Mouse (Mus musculus): ENCODE measurements around the gene Arpc1b.
"Not testable (repeated sequence)": the region's sequence is repeated elsewhere in the genome, so short reads cannot be mapped to it uniquely, and the experiment has no call there.

Arpc1b gene

GRCm38 (mm10) chr5:145114606-145115473 lies 825 bp downstream of the Arpc1b start:
- no peak for DNase-seq (ENCODE audit: low spot score)

- no peak for DNase-seq (ENCODE audit: low spot score)
Observed at GRCm38 (mm10) chr5:145115736-145116135, 1.7 kb downstream of the Arpc1b start.

GRCm38 (mm10) chr5:145116316-145116715 lies 2.3 kb downstream of the Arpc1b start:
- DNase-seq (ENCODE audit: low spot score): no peak

- DNase-seq (ENCODE audit: low spot score): peak; percentile 61
Observed at GRCm38 (mm10) chr5:145116916-145117315, 2.9 kb downstream of the Arpc1b start.

GRCm38 (mm10) chr5:145118005-145118404 lies 4.0 kb downstream of the Arpc1b start:
- DNase-seq (ENCODE audit: low spot score): no peak

GRCm38 (mm10) chr5:145118461-145118860 lies 4.4 kb downstream of the Arpc1b start:
- DNase-seq (ENCODE audit: low spot score): no peak

- no peak for DNase-seq (ENCODE audit: low spot score)
Observed at GRCm38 (mm10) chr5:145119385-145119784, 5.4 kb downstream of the Arpc1b start.

GRCm38 (mm10) chr5:145120921-145121320 lies 6.9 kb downstream of the Arpc1b start:
- no peak for DNase-seq (ENCODE audit: low spot score)

GRCm38 (mm10) chr5:145123396-145123795 lies 9.4 kb downstream of the Arpc1b start:
- no peak for DNase-seq (ENCODE audit: low spot score)

- DNase-seq (ENCODE audit: low spot score): no peak
Observed at GRCm38 (mm10) chr5:145126580-145126979, 12.6 kb downstream of the Arpc1b start.

GRCm38 (mm10) chr5:145129124-145129523 lies 15.1 kb downstream of the Arpc1b start:
- DNase-seq (ENCODE audit: low spot score): no peak

- DNase-seq (ENCODE audit: low spot score): not testable (repeated sequence)
Observed at GRCm38 (mm10) chr5:145129773-145130172, 15.8 kb downstream of the Arpc1b start.

- DNase-seq (ENCODE audit: low spot score): no peak
Observed at GRCm38 (mm10) chr5:145130191-145130590, 16.2 kb downstream of the Arpc1b start.

GRCm38 (mm10) chr5:145130995-145131394 lies 17.0 kb downstream of the Arpc1b start:
- no peak for DNase-seq (ENCODE audit: low spot score)

GRCm38 (mm10) chr5:145133275-145133674 lies 19.3 kb downstream of the Arpc1b start:
- DNase-seq (ENCODE audit: low spot score): not testable (repeated sequence)

- DNase-seq (ENCODE audit: low spot score): no peak
Observed at GRCm38 (mm10) chr5:145138836-145139235, 24.8 kb downstream of the Arpc1b start.

- peak; percentile 92 for DNase-seq (ENCODE audit: low spot score)
Observed at GRCm38 (mm10) chr5:145139571-145140519, 25.8 kb downstream of the Arpc1b start, which contains the start of the genes Pdap1 and Bud31. Pdap1 (minus strand) TSS chr5:145140238. Bud31 (plus strand) TSS chr5:145140362.

- DNase-seq (ENCODE audit: low spot score): peak; percentile 42
Observed at GRCm38 (mm10) chr5:145140611-145141010, 26.6 kb downstream of the Arpc1b start.

- no peak for DNase-seq (ENCODE audit: low spot score)
Observed at GRCm38 (mm10) chr5:145147748-145148147, 33.7 kb downstream of the Arpc1b start.

- peak; percentile 44 for DNase-seq (ENCODE audit: low spot score)
Observed at GRCm38 (mm10) chr5:145149294-145149693, 35.3 kb downstream of the Arpc1b start.

- DNase-seq (ENCODE audit: low spot score): peak; percentile 49
Observed at GRCm38 (mm10) chr5:145152690-145153089, 38.7 kb downstream of the Arpc1b start.

GRCm38 (mm10) chr5:145161361-145161760 lies 47.3 kb downstream of the Arpc1b start:
- DNase-seq (ENCODE audit: low spot score): no peak
